Mouse (Mus musculus) spleen, adult 2 months (tissue): ENCODE measurements around the gene Creb3.

Source experiments
- CTCF ChIP-seq: fragments of 200-500 bp; IDR thresholded peaks from 2 replicates; pipeline ENCODE4 v1.5.1; 2011; ENCODE audit warnings: mild to moderate bottlenecking, inconsistent platforms; ENCODE audit not compliant: insufficient read depth, insufficient read length, insufficient replicate concordance; ENCODE audit errors: extremely low read depth
- POLR2A ChIP-seq: fragments of 200-500 bp; IDR thresholded peaks from 2 replicates; pipeline ENCODE4 v1.6.1; 2011; ENCODE audit warnings: low read depth, low read length, inconsistent platforms

GRCm38 (mm10) chr4:43513300-43513699 is 48.8 kb upstream of the Creb3 start:
- TF ChIP-seq CTCF (no peak), POLR2A (no peak)
